Mouse (Mus musculus) layer of hippocampus, postnatal 14 days (tissue): ENCODE data around the gene Mthfd1l. TPM values are rescaled to one million over a fixed set of nuclear protein-coding genes. Genes with fewer than 3 reads are reported as not detected.

Source experiments
- DNase-seq, 2 experiments: peaks; one replicate each; pipeline ENCODE4 v3.0.0; 2021 to 2022; ENCODE audit warnings: low spot score in 2 of 2, mixed read lengths in 1 of 2
- long read RNA-seq, 2 experiments: library from polyadenylated mRNA; stranded (forward); transcript quantifications; one replicate each; pipeline ENCODE4 v2.0.0; 2021
- total RNA-seq, 2 experiments: library from RNA; stranded (reverse); gene quantifications; 2 replicates each; pipeline ENCODE4 v1.2.3; 2021

Gene Mthfd1l
- total RNA-seq = 10 to 100 TPM; 11.8 to 12.1 TPM
- long read RNA-seq, experiment 1, transcript Mthfd1l-202 (28 exons, 3,669 nt) = major isoform, 6 of 16 reads
- long read RNA-seq, experiment 1, partial matches to known transcripts = 0 of 16 reads
- long read RNA-seq, experiment 1, other reads (novel, unspliced or antisense) = 8 of 16 reads
- long read RNA-seq, experiment 2, partial matches to known transcripts = 2 of 13 reads
- long read RNA-seq, experiment 2, other reads (novel, unspliced or antisense) = 8 of 13 reads

DNA sequence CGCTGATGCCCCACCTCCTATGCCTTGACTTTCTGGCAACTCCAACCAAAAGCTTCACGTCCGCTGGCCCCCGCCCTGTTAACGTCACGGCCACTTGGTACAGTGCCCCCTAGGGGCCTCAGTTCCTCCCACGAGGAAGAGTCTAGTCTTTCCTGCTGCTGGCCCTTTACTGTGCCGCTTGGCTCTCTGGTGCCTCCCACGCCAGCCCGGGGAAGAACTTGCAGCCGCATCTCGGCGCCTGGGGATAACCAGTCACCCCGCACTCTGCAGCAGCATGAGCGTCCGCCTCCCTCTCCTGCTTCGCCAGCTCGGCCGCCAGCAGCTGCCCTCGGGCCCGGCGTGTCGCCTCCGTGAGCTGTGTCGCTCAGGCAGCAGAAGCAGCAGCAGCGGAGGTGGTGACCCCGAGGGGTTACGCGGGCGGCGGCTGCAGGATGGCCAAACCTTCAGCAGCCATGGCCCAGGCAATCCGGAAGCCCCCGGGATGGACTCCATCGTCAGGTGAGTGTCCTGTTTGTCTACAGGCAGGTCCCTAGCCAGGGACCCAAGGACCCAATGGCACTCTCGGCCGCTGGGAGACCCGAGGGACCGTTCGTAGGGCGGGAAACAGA is at the start of gene Mthfd1l:
Gene Mthfd1l (plus strand): TSS at position 138 of the 608 bp plus-strand sequence.
- DNase-seq = peak; percentile 78 to 79

DNA sequence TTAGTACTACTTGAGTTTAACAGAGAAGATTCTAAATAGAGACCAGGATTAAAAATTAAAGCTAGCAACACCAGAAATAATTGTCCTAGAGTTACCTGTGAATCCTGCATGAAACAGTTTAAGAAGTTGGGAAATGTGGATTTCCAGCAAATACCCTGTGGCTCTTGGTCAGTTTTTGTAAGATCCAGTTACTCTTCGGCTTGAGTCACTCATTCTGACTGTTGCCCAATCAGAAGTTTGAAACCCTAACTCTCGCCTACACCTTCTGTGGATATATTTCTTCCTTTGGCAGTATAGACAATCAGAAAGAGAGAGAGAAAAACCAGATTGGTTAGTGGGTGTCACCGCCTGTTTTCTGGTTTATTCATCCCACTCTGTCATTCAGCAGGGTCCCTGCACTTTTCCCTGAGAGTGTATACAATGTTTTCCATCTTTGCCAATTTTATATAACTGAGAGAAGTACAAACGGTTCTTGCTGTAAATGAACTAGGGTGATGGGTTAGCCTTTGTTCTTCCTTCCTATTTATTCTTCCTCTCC is 44.8 kb upstream of the Mthfd1l start:
- DNase-seq = peak in 1 of 2 experiments; percentile 56

DNA sequence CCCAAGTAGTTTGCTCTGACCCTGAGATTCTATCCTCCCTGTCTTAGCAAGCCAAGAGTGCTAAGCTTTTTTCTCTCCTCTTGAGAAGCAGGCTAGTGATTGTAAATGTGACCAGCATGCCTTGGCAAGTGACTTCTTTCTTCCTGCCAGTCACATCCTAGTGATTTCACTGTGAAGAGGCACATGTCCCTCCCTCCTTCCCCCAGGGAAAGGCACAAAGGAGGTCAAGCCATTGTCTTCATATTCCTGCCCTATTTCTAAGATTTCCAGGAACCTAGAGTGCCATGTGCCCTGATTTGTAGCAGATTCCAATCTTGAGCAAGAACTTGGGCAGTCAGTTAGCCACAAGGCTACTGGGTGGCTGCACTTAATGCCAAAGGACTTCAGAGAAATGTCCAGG is 41.1 kb upstream of the Mthfd1l start:
- DNase-seq = no peak

DNA sequence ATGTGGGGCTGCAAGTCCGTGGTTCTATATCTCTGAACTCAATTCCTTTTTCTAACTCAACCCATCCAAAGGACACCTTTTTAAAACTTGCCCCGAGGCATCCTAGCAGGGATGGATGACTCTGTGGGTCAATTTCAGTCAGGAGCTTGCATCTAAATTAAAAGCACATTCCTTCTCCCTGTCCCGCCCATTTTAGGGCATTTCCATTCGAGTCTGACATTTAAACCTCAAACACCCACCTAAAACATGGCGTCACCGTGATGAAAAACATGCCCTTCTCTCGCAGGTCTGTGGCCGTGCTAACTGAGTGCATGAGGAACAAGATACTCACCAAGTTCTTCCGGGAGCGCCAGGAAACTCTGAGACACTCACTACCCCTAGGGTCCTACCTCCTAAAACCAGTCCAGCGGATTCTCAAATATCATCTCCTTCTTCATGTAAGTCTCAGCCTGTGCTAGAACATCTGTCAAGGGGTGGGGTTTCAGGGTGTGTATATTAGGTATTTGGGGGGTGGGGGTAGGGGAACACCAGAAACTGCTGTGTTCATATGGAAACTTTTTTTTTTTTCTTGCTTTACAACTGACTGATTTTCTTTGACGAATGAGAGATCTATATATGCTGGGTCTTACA is 39.5 kb upstream of the Mthfd1l start:
- DNase-seq = no peak

DNA sequence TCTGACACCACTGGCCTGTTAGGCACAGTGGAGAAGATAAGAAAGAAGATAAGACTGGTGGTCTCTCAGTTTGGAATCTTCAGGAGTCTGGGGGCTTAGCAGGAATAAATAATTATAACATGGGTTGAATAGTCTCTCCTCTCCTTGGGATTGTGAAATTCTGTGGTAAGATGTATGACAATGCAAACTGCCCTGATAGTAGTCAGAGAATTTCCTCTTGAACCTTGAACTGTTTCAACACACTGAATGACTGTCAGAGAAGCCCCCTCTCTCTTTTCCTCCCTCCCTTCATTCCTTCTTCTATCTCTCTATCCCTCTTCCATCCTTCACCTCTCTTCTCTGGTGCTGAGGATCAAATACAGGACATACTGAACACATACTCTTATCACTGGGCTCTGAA is 36.1 kb upstream of the Mthfd1l start:
- DNase-seq = no peak

DNA sequence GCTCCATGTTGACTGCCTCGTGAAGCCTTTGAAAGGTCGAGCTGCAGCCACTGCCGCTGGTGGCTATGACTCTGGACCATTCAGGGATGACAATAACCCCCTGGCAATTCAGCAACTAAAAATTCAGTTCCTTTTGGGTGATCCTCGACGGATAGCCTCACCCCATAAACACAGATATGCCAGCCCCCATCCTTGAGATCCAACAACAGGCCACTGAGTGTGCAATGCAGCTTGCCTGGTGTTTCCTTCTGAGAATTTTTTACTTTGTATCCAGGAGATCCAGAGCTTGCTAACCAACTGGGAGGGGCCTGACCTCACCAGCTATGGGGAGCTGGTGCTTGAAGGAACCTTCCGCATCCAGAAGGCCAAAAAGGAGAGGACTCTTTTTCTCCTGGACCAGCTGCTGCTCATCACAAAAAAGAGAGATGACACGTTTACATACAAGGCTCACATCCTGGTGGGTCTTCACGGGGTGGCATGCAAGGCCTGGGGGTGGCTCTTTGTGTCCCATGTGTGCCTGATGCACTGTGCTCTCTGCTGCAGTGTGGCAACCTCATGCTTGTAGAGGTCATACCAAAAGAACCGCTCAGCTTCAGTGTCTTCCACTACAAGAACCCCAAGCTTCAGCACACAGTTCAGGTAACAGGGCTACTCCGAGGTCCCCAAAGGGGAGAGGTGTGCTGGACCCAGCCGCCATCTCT is 32.9 kb upstream of the Mthfd1l start:
- no peak for DNase-seq

DNA sequence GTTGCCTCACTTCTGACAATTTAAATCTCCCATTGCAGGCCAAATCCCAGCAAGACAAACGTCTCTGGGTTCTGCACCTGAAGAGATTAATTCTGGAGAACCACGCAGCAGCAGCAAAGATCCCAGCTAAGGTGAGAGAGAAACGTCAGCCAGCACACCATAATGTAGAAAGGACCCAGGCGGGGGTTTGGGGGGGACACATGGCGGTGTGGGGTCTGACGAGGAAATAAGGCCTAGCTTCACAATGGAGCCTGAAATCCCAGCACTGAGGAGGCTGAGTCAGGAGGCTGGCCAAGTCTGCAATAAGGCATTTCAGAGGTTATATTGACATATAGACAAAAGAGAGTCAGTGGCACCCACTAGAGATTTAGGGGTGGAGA is 32.3 kb upstream of the Mthfd1l start:
- DNase-seq = no peak

DNA sequence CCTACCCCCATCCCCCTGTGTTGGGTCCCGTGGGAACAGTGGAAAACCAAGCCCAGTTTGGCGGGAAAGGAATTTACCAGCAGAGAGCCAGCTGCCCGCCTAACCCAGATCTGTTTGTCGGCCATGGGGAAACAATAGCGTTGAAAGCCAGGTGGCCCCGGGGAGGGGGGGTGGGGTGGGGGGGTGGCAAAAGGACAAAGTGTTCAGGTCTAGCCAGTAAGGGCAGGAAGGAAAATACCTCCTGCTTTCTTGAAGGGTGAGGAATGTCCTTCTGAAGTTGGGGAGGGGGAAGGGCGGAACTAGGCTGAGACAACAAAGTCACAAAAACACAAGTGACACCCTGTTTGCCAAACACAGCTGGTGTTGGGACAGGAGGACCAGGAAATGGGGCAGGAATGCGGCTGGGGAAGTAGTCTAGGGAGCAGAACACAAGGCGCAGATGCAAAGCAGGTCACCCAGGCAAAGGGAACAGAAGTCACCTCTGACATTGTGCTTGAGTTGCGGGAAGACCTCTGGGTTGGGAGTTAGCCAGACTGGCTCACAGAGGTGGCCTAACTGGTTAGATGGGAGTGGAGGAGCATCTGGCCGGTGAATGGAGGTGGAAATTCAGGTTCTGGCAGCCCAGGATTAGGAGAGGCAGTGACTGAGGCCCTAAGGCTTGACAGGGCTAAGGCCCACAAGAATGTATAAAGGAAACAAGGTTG is 31.7 kb upstream of the Mthfd1l start:
- no peak for DNase-seq

DNA sequence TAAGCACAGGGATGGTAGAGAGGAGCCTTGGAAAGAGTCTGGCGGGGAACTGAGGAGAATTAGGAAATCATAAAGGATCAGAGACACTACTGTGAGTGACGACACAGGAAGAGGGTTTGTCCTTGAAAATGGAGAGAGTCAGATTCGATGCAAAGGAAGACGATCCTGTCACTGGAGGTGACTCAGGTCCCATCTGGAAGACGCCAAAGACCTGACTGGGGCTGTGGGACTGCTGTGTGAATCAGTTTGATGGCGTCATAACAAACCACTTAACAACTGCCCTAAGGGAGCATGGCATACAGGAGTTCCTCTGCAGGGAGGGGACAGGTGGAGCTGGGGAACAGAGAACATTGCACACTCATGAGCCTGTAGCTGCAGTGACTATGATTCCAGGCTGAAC is 30.6 kb upstream of the Mthfd1l start:
- DNase-seq = no peak

DNA sequence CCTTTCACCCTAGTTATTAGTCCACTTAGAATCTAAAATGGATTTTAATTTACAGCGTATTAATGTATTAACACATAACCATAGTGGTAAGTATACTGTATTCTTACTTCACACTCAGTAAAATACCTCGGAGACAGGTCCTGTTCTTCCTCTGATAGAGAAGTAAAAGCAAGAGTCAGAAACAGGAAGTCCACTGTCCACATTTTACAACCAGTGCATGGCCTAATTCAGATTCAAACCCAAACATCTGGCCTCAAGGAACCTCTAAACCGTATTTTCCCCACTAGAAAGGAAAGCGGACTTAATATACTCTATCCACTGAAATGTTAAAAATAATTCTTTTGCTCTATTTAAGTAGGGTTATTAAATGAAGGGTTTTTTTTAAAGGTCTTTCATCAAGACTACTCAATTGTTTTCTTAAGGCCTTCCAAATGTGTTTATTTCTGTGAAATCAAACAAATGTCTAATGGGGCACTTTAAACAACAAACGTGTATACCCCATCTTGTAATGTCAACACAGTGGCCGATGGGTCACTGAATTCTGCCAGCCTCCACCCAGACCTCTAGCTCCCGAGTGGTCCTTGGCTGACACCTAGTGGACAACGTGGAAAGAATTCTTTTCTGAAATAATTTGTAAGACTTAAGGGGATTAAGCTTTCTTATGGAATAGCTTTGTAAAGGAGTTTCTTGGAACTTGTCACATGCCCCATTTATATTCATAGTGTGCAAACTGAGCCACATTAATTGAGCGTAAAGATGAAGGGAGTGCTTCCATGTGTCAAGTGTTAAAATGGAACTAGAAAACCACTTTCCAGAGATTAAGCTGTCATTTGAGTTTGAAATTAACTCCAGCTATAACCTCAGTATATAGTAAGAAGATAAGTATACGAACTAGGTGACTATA is 29.2 kb upstream of the Mthfd1l start:
- DNase-seq = peak; percentile 31 to 73

DNA sequence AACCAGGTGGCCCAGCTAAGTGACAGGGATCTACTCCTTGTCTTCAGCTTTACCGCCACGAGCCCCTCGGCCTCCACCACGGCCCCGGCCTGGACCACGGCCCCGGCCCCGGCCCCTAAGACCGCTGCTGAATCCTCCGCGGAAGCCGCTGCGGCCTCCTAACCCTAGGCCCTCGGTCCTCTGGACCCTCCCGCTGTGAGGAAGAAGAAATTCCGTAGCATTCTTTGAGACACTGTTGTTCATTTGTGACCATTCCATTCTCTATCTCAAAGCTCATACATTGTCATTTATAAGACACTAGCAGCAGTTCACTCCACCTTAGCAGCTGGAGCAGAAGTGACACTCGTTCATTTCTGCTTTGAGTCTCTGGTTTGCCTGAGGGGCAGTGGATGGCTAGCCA is 26.0 kb upstream of the Mthfd1l start:
- DNase-seq = no peak

DNA sequence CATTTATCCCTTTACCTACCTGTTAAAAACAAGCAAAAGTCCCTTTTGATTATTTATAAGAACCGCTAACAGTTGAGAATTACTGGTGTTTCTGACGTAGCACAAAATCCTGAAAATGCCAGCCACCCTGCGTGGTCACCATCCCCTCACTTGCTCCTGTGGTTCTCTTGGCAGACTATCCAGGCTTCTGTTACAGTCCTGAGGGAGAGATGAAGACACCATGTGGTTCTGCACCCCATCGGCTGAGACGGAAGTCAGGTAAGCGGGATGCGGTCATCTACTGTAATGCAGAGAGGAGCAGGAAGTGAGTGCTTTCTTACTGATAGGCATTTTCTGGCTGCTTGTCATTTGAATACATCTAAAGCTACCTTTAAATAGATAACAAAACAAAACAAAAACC is 25.6 kb upstream of the Mthfd1l start:
- no peak for DNase-seq

DNA sequence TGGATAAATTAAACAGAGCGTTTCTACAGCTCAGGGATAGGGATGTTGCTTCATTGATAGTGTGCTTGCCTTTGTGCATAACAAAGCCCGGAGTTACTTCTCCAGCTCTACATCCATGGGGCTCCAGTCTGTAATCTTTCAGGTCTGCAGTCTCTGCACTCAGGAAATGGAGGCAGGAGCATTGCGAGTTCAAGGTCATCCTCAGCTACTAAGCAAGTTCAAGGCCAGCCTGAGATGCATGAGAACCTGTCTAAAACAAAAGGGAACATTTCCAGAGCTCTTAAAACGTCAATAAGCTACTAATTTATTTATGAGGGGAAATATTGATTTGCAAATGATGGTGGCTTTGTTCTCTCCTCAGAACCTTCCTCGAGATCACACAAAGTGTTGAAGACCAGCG is 23.6 kb upstream of the Mthfd1l start:
- no peak for DNase-seq

DNA sequence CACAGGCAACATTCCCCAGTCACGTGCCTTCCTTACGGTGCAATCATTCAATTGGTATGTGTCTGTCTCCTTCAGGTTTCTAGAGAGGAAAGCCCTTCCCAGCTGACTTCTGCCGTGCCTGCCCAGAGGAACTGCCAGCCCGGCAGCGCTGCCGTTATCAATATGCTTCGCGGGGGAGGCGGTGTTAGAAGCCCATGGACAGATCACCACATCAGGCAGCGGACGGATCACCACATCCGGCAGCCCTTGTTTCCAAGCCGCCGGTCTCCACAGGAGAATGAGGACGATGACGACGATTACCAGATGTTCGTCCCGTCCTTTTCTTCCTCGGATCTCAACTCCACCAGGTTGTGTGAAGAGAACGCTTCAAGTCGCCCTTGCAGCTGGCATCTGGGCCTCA is 16.4 kb upstream of the Mthfd1l start:
- DNase-seq = no peak

DNA sequence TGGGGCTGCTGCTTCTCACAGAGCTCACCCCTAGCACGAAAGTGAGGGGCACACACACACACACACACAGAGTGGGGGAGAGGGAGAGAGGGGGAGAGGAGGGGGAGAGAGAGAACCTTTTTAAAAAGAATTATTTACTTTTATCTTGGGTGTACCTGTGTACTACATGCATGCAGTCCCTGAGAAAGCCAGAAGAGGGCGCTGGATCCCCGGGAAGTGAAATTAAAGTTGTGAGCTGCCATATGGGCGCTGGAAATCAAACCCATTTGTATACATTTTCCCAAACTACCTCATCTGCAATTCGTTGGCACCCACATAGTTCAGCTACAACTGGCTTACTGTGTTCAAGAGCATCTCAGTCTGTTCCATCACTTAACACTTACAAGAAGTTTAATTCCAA is 14.3 kb upstream of the Mthfd1l start:
- no peak for DNase-seq

DNA sequence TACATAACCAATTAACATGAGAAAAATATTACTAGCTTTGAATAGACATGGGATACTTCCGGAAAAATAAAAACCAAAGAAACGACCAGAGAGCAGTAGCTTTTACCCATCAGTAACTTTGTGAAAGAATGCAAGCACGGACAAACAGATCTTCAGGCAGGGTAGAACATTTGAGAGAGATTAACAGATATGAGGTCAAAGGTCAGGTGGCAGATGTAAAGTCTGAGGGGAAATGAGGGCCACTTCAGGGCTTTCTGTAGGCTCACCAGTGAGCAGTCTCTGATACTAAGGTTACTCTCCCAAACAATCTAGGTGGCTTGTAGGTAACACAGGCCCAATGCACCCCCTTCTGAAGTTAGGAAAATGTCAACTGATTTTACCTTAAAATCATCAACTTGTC is 3.9 kb upstream of the Mthfd1l start:
- DNase-seq = no peak

DNA sequence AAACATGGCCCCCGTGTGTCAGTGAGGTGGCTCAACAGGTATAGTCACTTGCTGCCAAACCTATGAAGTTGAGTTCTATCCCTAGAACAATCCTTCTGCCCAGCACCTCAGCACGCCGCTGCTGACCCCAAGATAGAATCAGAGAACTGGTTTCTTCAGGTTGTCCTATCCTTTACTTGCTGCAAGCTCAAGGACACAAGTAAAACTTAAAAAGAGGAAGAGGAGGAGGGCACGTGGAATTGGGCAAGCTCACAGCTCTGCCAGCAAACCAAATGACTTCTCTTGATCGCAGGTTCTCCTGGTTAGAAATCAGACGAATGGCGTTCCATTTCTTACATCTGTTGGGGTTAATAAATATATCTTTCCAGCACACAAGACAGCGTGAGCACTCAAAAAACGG is 681 bp upstream of the Mthfd1l start:
- DNase-seq = no peak

DNA sequence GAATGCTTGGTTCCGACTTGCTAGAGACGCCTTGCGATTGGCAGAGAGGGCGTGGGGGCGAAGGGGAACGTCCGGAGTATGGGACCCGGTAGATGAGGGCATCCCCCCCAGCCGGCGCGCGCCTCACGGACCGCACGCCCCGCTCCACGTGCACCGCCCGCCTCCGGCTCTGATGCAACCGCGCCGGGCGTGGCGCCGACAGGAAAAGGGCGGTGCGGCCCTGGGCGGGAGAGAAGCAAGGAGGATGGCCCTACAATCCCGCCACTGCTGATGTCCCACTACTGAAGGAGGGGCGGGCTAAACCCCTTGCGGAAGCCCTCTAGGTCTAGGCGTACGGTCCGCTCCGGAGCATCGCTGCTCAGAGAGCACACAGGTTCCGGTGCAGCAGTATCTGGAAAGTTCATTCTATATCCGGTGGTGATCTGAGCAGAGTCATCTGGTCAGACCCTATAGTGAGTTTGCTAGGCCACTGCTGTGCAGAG is 712 bp downstream of the Mthfd1l start:
- peak in 1 of 2 experiments; percentile 82 for DNase-seq

DNA sequence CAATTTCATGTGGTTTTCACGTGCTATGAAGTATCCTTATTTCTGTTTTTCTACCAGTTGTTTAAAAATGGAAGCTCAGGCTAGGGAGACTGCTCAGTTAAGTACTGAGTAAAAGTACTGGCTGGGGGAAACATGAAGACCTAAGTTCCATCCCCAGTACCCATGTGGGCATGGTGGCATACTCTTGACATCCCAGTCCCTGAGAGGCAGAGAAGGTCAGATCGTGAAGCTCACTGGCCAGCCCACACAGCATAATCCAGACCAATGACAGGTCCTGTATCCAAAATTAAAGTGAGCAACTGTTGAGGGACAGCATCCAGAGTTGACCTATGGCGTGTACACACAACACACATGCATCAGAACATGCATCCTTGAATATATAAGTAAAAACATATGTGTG is 1.5 kb downstream of the Mthfd1l start:
- DNase-seq = no peak
